Mouse (Mus musculus): ENCODE results near the gene Plrg1. TPM values are rescaled to one million over a fixed set of nuclear protein-coding genes. Genes with fewer than 3 reads are reported as not detected.

Gene Plrg1
- total and polyA plus RNA-seq, 2 experiments from 2014 or later = 85.6 to 90.8 TPM

DNA sequence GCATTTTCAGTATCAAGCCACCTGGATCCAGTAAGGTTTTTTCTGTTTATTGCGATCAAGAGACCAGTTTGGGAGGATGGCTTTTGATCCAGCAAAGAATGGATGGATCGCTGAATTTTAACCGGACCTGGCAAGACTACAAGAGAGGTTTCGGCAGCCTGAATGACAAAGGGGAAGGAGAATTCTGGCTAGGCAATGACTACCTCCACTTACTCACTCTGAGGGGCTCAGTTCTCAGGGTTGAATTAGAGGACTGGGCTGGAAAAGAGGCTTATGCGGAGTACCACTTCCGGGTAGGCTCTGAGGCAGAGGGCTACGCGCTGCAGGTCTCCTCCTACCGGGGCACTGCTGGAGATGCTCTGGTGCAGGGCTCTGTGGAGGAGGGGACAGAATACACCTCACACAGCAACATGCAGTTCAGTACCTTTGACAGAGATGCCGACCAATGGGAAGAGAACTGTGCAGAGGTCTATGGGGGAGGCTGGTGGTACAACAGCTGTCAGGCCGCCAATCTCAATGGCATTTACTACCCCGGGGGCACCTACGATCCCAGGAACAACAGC is 22.5 kb upstream of the Plrg1 start:
- Histone ChIP-seq H3K27me3 (ENCODE audit: insufficient read depth, low read length) (no peaks in the 10 kb centered on the region), H3K9me3 (ENCODE audit: low read length) (no peaks in the 10 kb centered on the region), H3K4me3 (ENCODE audit: low read depth, low read length) (peak overlapping the region; percentile 4; the same call in 1 of the 2 replicates), H3K27ac (ENCODE audit: low read depth, low read length) (no peak overlapping the region), H3K4me1 (ENCODE audit: insufficient read depth) (no peaks in the 10 kb centered on the region), H3K4me2 (ENCODE audit: low read depth) (peak overlapping the region; percentile 18), H3K9ac (no peak overlapping the region), H3K36me3 (ENCODE audit: insufficient read depth) (no peaks in the 10 kb centered on the region)
- DNase-seq (no peak), ATAC-seq (0 out of 2 replicates have a peak, but pooled peaks have one; percentile 29)
- 39% methylated on average over 13 of the region's 13 CpGs for WGBS
- no peak for TF ChIP-seq CTCF (IDR thresholded peaks at IDR 0.05; ENCODE audit: low read depth)

GRCm38 (mm10) chr3:83033801-83034200 is 21.5 kb upstream of the Plrg1 start:
- Histone ChIP-seq H3K27ac (ENCODE audit: low read depth, low read length) (no peak overlapping the region), H3K4me1 (ENCODE audit: insufficient read depth) (no peaks in the 10 kb centered on the region), H3K4me3 (ENCODE audit: low read depth, low read length) (no peak overlapping the region), H3K9me3 (ENCODE audit: low read length) (no peaks in the 10 kb centered on the region), H3K9ac (no peak overlapping the region), H3K36me3 (ENCODE audit: insufficient read depth) (no peaks in the 10 kb centered on the region), H3K4me2 (ENCODE audit: low read depth) (no peak overlapping the region), H3K27me3 (ENCODE audit: insufficient read depth, low read length) (no peaks in the 10 kb centered on the region)
- DNase-seq = no peak
- 86% methylated on average over 8 of the region's 8 CpGs for WGBS
- no peak for ATAC-seq
- TF ChIP-seq CTCF (IDR thresholded peaks at IDR 0.05; ENCODE audit: low read depth) = no peak

- no peak for ATAC-seq
- Histone ChIP-seq H3K9ac (no peak overlapping the region), H3K27ac (ENCODE audit: low read depth, low read length) (no peak overlapping the region), H3K4me3 (ENCODE audit: low read depth, low read length) (no peak overlapping the region), H3K27me3 (ENCODE audit: insufficient read depth, low read length) (no peaks in the 10 kb centered on the region), H3K9me3 (ENCODE audit: low read length) (no peaks in the 10 kb centered on the region), H3K4me1 (ENCODE audit: insufficient read depth) (no peaks in the 10 kb centered on the region), H3K4me2 (ENCODE audit: low read depth) (no peak overlapping the region), H3K36me3 (ENCODE audit: insufficient read depth) (no peaks in the 10 kb centered on the region)
- no peak for DNase-seq
- no peak for TF ChIP-seq CTCF (IDR thresholded peaks at IDR 0.05; ENCODE audit: low read depth)
- WGBS = 57% methylated on average over 2 of the region's 2 CpGs
Observed at GRCm38 (mm10) chr3:83038865-83039264, 16.5 kb upstream of the Plrg1 start.

- 86% methylated on average over 4 of the region's 4 CpGs for WGBS
- ATAC-seq (no peak), DNase-seq (no peak)
- H3K9ac ChIP-seq = no peak overlapping the region
- no peak overlapping the region for H3K4me3 ChIP-seq (ENCODE audit: low read depth, low read length)
- H3K27ac ChIP-seq (ENCODE audit: low read depth, low read length) = no peak overlapping the region
- H3K4me2 ChIP-seq (ENCODE audit: low read depth) = no peak overlapping the region
- no peaks in the 10 kb centered on the region for H3K27me3 ChIP-seq (ENCODE audit: insufficient read depth, low read length)
- H3K4me1 ChIP-seq (ENCODE audit: insufficient read depth) = no peaks in the 10 kb centered on the region
- no peaks in the 10 kb centered on the region for H3K9me3 ChIP-seq (ENCODE audit: low read length)
- no peaks in the 10 kb centered on the region for H3K36me3 ChIP-seq (ENCODE audit: insufficient read depth)
- TF ChIP-seq CTCF (IDR thresholded peaks at IDR 0.05; ENCODE audit: low read depth) = no peak
Observed at GRCm38 (mm10) chr3:83039666-83040065, 15.7 kb upstream of the Plrg1 start.

DNA sequence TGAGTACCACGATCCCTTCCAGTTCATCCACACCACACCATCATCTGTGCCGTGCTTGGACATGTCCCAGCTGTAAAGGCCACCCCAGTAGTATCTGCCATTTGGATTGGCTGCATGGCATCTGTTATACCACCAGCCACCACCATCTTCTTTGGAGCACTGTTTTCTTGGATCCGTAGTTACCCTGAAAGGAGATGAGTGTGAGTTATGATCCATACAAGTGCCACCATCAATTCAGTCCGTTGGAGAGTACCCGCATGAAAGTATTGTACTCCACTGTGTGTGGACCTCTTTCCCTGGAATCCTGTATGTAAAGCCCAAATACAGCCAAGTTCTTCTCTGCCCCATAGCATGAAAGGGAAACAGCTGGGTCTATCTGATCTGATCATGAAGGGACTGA is 12.9 kb upstream of the Plrg1 start:
- no peak overlapping the region for H3K27ac ChIP-seq (ENCODE audit: low read depth, low read length)
- H3K9me3 ChIP-seq (ENCODE audit: low read length) = no peaks in the 10 kb centered on the region
- ATAC-seq (no peak), DNase-seq (no peak)
- H3K27me3 ChIP-seq (ENCODE audit: insufficient read depth, low read length) = no peaks in the 10 kb centered on the region
- H3K4me1 ChIP-seq (ENCODE audit: insufficient read depth) = no peaks in the 10 kb centered on the region
- H3K4me2 ChIP-seq (ENCODE audit: low read depth) = no peak overlapping the region
- TF ChIP-seq CTCF (IDR thresholded peaks at IDR 0.05; ENCODE audit: low read depth) = no peak
- H3K4me3 ChIP-seq (ENCODE audit: low read depth, low read length) = no peak overlapping the region
- no peak overlapping the region for H3K9ac ChIP-seq
- no peaks in the 10 kb centered on the region for H3K36me3 ChIP-seq (ENCODE audit: insufficient read depth)
- 90% methylated on average over 5 of the region's 5 CpGs for WGBS

DNA sequence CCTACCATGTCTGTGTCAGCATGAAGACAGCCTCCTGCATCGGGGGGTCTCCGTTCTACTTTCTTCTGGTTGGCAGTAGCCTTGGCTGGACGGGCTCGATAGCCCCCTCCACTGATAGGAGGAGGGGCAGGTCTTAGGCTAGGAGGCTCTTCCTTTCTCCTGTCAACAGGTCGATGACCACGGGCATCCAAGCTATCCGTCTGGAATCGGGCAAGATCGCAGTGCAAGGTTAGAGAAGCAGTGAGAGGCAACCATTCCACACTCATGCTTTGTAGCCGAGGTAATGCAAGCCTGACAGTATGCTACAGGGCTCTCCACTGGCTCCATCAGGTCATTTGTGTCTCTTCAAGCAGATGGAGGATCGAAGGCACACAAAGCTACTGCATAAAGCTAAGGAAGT is 8.7 kb upstream of the Plrg1 start:
- no peak overlapping the region for H3K27ac ChIP-seq (ENCODE audit: low read depth, low read length)
- ATAC-seq = no peak

DNA sequence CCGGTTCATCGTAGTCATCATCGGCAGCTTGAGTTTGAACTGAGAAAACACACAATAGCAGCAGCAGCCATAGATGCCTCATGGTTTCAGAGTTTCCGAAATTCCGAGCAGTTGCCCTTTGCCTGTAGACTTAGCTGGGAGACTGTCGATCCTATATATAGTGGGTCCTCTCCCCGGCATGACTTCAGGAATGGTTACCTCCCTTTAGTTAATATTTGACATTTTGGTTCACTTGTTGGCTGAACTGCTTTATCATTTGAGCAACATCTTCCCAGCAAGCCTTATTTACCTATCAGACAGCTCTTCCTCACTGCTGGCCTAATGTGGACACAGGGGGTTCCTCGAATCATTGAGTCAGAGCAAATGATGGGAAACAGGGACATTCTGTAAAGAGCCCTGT is 5.6 kb upstream of the Plrg1 start, which contains the start of gene Fgb:
Fgb (minus strand) TSS at position 184 of the 400 bp plus-strand sequence.
- Histone ChIP-seq H3K36me3 (ENCODE audit: insufficient read depth) (no peaks in the 10 kb centered on the region), H3K9ac (no peak within 1 kb of the TSS), H3K4me3 (ENCODE audit: low read depth, low read length) (no peak within 1 kb of the TSS), H3K27me3 (ENCODE audit: insufficient read depth, low read length) (no peaks in the 10 kb centered on the region), H3K4me2 (ENCODE audit: low read depth) (no peak within 1 kb of the TSS), H3K9me3 (ENCODE audit: low read length) (no peaks in the 10 kb centered on the region), H3K4me1 (ENCODE audit: insufficient read depth) (no peaks in the 10 kb centered on the region), H3K27ac (ENCODE audit: low read depth, low read length) (no peak within 1 kb of the TSS)
- no peak for TF ChIP-seq CTCF (IDR thresholded peaks at IDR 0.05; ENCODE audit: low read depth)
- ATAC-seq = no peak
- no peak for DNase-seq
- 92% methylated on average over 8 of the region's 8 CpGs for WGBS

More for the DNA sequence above, 8.7 kb upstream of the Plrg1 start:
- Histone ChIP-seq H3K9me3 (ENCODE audit: low read length) (no peaks in the 10 kb centered on the region), H3K27me3 (ENCODE audit: insufficient read depth, low read length) (no peaks in the 10 kb centered on the region), H3K4me3 (ENCODE audit: low read depth, low read length) (no peak overlapping the region), H3K36me3 (ENCODE audit: insufficient read depth) (no peaks in the 10 kb centered on the region), H3K9ac (no peak overlapping the region), H3K4me2 (ENCODE audit: low read depth) (no peak overlapping the region), H3K4me1 (ENCODE audit: insufficient read depth) (no peaks in the 10 kb centered on the region)
- 88% methylated on average over 11 of the region's 11 CpGs for WGBS
- DNase-seq = no peak
- no peak for TF ChIP-seq CTCF (IDR thresholded peaks at IDR 0.05; ENCODE audit: low read depth)
